Mouse (Mus musculus) embryonic facial prominence, embryonic 15.5 days (tissue): ENCODE measurements around the gene Slit3. TPM values are rescaled to one million over a fixed set of nuclear protein-coding genes. Genes with fewer than 3 reads are reported as not detected.

Experiments
- ATAC-seq: fragments of 200-750 bp; cut with Nextera tagmentation; 2 replicates; pipeline ENCODE4 v1.8.0; 2017; ENCODE audit warnings: low read depth, moderate TSS enrichment; ENCODE audit not compliant: insufficient number of reproducible peaks, low FRiP score, low TSS enrichment
- H3K27ac ChIP-seq: fragments of 300-500 bp; sonication (generic); replicated peaks from 2 replicates; pipeline ENCODE4 v1.5.1; 2015; ENCODE audit warnings: mild to moderate bottlenecking, inconsistent platforms
- H3K27me3 ChIP-seq: fragments of 300-500 bp; sonication (generic); 2 replicates; pipeline ENCODE4 v1.6.1; 2015; ENCODE audit warnings: inconsistent platforms
- H3K36me3 ChIP-seq: fragments of 300-500 bp; sonication (generic); 2 replicates; pipeline ENCODE4 v1.6.1; 2015; ENCODE audit warnings: mild to moderate bottlenecking, inconsistent platforms
- H3K4me1 ChIP-seq: fragments of 300-500 bp; sonication (generic); 2 replicates; pipeline ENCODE4 v1.6.1; 2015; ENCODE audit warnings: inconsistent platforms
- H3K4me2 ChIP-seq: fragments of 300-500 bp; sonication (generic); replicated peaks from 2 replicates; pipeline ENCODE4 v1.6.1; 2015; ENCODE audit warnings: mild to moderate bottlenecking, inconsistent platforms
- H3K4me3 ChIP-seq: fragments of 300-500 bp; sonication (generic); replicated peaks from 2 replicates; pipeline ENCODE4 v1.5.1; 2015; ENCODE audit warnings: mild to moderate bottlenecking, inconsistent platforms
- H3K9ac ChIP-seq: fragments of 300-500 bp; sonication (generic); 2 replicates; pipeline ENCODE4 v1.6.1; 2015; ENCODE audit warnings: inconsistent platforms
- H3K9me3 ChIP-seq: fragments of 300-500 bp; sonication (generic); replicated peaks from 2 replicates; pipeline ENCODE4 v1.6.1; 2016; ENCODE audit warnings: inconsistent platforms
- WGBS: fragments of 180-500 bp; shearing (Covaris S2); methylation state at CpG from one replicate; pipeline ENCODE4 v1.1.7; 2015; 5-methylcytosine and 5-hydroxymethylcytosine counted together
- polyA plus RNA-seq: library from polyadenylated mRNA; unstranded; fragments of >200 nt; fragmentation: Nextera tagmentation; extraction: Ambion mirVana; gene quantifications from 2 replicates; pipeline ENCODE4 v1.2.1, GENCODE M21; 2015

Slit3 gene
- polyA plus RNA-seq, 1 experiment from 2014 or later: 27.6 TPM

DNA sequence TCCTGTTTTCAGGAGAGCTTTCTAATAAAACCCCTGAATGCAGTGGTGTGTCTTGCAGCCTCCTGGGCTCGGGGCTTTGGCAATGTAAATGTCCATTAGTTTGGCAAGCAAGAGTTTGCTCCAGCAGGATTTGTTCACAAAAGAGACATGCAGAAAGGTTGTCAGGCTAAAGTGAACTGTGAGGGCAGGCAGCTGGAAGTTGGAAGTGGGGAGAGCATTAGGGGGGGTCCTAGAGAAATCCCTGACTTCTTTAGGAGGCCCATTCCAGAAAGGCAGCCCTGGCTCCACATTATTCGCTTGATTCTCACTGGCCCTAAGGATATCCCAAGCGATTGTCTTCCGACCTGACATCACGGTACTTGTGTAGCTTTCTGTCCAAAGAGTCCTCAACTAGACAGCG is 285.5 kb downstream of the Slit3 start:
- ATAC-seq: no peak
- Histone ChIP-seq H3K4me1 (peaks cover 18% of the 10 kb centered on the region), H3K9ac (no peak overlapping the region), H3K4me2 (no peak overlapping the region), H3K9me3 (no peaks in the 10 kb centered on the region), H3K36me3 (no peaks in the 10 kb centered on the region), H3K27me3 (no peaks in the 10 kb centered on the region), H3K4me3 (no peak overlapping the region), H3K27ac (no peak overlapping the region)
- WGBS: 57% methylated on average over 6 of the region's 6 CpGs

DNA sequence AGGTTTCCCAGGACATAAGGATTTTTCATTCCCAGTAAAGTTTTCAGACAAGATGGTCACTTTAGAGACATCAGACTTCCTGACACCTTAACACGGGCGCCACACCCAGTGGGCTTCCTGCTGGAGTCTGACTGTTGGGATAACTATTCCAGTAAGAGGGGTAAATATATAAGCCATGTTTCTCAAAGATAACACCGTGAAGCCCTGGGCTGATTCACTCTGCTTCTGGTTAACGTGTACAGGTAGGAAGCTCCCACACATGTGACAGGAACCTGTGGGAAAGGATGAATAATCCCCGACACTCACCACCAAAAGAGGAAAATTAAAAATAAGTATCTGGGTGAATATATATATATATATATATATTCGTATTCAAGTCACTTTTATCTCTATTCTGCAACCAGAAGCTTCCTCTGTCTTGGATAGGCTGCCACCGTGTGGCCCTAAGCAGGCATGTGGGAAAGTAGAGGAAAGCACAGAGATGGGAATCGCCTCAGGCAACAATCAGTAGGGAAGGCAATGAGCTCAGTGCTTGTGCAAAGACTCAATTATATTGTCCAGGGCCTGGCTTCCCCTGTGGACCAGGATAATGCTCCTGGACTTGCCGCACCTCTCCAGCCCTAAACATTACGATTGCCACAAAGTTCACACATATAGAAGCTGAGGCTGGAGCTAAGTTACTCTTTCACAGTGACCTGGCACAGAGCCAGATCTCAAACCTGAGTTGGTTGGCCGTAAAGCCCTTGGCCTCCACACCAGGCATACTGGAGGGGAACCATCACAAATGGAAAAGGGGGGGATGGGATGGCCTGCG is 286.5 kb downstream of the Slit3 start:
- Histone ChIP-seq H3K27ac (no peak overlapping the region), H3K4me1 (peaks cover 18% of the 10 kb centered on the region), H3K27me3 (no peaks in the 10 kb centered on the region), H3K36me3 (no peaks in the 10 kb centered on the region), H3K4me3 (no peak overlapping the region), H3K9me3 (no peaks in the 10 kb centered on the region), H3K4me2 (no peak overlapping the region), H3K9ac (no peak overlapping the region)
- WGBS: 38% methylated on average over 12 of the region's 12 CpGs
- peak; percentile 69; the same call in 1 of the 2 replicates for ATAC-seq

DNA sequence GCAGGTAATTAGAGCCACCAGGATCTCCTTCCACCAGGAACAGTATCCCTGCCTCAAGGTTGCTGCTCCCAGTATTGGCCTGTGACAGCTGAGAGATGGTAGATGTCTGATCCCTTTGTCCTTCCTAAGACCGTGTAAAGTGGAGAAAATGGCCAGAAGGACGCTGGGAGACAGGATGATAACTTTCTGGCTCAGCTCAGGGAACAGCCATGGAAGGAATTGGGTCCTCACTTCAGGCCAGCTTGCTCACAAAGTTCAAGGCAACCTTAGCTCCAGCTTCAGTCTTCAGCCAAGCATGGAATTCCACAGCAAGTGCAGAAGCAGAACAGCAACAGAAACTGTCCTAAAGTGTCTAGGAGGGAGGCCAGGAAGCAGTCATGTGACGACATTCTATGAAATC is 289.4 kb downstream of the Slit3 start:
- H3K4me2 ChIP-seq: no peak overlapping the region
- no peak overlapping the region for H3K4me3 ChIP-seq
- ATAC-seq: no peak
- H3K36me3 ChIP-seq: no peaks in the 10 kb centered on the region
- peaks cover 28% of the 10 kb centered on the region for H3K4me1 ChIP-seq
- WGBS: 76% methylated on average over 3 of the region's 3 CpGs
- H3K9ac ChIP-seq: no peak overlapping the region
- no peak overlapping the region for H3K27ac ChIP-seq
- H3K9me3 ChIP-seq: no peaks in the 10 kb centered on the region
- H3K27me3 ChIP-seq: no peaks in the 10 kb centered on the region

DNA sequence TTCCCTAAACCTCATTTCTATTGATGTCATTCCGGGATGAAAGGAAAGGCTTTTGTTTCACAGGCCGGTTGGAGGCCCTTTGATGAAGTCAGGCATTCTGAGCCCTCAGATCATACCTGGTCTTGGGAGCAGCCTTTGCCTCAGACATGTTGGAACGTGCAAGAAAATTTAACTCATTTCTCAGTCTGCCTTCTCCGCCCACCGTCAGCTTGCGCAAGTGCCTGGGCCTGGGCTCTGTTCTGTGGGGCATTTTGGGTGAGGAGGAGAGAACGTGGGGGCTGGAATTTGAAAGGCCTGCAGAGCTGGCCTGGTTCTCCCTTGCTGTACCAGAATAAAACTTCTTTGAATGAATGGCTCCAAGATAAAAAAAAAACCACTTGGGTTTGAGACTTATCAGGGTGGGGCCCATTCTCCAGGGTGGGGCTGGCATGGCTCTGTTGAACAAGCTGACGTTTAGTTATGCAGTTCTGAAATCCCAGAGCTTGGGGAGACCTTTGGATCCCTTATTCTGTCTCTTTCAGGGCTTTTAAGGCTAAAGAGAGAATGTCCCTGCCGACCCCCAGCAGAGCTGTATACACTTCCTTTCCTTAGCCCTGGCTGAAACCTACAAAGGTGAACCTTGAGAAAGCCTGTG is 294.9 kb downstream of the Slit3 start:
- Histone ChIP-seq H3K4me2 (no peak overlapping the region), H3K36me3 (no peaks in the 10 kb centered on the region), H3K27ac (peak overlapping the region; percentile 78), H3K27me3 (no peaks in the 10 kb centered on the region), H3K9me3 (no peaks in the 10 kb centered on the region), H3K4me3 (no peak overlapping the region), H3K4me1 (peaks cover 48% of the 10 kb centered on the region), H3K9ac (no peak overlapping the region)
- 31% methylated on average over 9 of the region's 9 CpGs for WGBS
- ATAC-seq: no peak

DNA sequence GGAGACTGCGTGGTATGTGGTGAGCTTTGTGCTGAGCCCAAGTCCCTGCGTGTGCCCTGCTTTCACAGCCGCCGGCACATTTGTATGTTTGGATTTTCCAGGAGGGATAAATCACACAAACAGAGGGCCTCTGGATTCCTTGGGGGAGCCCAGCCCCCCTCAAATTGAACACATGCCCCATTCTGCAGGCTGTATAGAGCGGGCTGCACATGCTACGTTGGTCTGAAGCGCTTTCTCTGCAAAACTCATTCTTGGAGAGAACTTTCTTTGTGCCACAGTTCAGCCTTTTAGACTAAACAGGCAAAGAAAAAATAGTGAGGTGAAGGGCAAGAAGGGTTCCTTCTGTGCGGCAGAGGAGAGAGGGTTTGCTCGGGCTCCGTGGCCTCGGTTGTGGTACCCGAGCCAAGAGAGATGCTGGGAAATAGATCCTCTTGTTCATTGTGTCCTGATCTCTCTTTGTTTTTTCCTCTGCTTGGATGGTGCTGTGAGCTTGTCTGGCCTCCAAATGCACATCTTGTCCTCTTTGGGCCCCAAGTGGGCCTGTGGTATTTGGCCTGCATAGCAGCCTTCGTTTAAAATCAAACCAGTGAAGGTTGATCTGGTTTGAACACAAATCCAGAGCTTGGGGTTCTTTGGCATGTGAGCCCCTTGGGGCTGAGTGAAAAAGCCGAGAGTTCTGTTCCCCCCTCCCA is 295.5 kb downstream of the Slit3 start:
- Histone ChIP-seq H3K9ac (no peak overlapping the region), H3K9me3 (no peaks in the 10 kb centered on the region), H3K27me3 (no peaks in the 10 kb centered on the region), H3K27ac (peak overlapping the region; percentile 78), H3K4me1 (peaks cover 48% of the 10 kb centered on the region), H3K36me3 (no peaks in the 10 kb centered on the region), H3K4me3 (no peak overlapping the region), H3K4me2 (no peak overlapping the region)
- 34% methylated on average over 14 of the region's 14 CpGs for WGBS
- ATAC-seq: no peak

DNA sequence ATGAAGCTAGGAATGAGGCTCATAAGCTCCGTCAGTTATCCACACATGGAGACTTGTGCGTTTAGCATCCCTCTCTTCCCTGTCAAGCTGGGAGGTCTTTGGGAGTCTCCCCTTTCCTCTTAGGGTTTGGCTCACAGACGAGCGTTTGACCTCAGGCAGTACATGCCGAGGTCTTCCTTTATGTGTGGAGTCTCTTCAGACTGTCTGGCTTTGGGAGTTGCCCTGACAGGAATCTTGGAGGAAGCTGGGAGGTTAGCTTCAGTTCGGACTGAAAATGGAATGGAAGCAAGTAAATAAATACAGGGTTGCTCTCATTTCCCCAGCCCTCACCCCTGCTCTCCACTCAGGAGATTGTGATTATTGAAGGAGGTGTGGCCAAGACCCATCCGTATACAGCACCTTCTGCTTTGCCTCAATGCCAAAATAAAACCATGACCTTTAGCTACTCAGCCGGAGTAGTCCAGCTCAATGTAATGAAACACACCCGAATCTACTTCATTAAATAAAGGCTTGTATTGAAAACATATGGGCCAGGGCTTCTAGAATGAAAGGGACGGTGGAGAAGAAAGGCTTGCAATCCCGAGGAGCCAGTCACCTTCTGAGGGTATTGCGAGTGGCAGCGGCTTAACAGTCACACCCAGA is 297.0 kb downstream of the Slit3 start:
- Histone ChIP-seq H3K27ac (no peak overlapping the region), H3K4me3 (no peak overlapping the region), H3K4me2 (no peak overlapping the region), H3K9ac (no peak overlapping the region), H3K4me1 (peaks cover 48% of the 10 kb centered on the region), H3K9me3 (no peaks in the 10 kb centered on the region), H3K36me3 (no peaks in the 10 kb centered on the region), H3K27me3 (no peaks in the 10 kb centered on the region)
- WGBS: 14% methylated on average over 13 of the region's 13 CpGs
- peak; percentile 32; the same call in 1 of the 2 replicates for ATAC-seq

DNA sequence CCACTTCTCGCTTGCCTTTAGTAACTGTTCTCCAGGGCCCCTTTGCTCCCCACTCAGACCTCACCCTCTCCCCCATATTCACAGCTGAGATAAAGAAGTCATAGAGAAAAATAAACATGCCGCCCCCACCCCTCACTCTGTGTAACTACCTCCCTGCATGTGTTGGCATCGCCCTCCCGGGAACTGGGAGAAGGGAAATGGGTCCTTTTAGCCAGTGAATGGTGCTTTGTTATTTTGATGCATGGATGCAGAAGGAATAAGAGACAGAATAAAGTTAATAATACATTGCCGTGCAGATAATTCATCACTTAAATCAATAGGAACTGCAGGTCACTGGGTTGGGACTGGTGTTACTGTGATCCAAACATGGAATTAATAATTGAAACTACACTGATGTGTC is 298.0 kb downstream of the Slit3 start:
- Histone ChIP-seq H3K9ac (no peak overlapping the region), H3K9me3 (no peaks in the 10 kb centered on the region), H3K27ac (no peak overlapping the region), H3K4me1 (peaks cover 48% of the 10 kb centered on the region), H3K4me3 (no peak overlapping the region), H3K36me3 (no peaks in the 10 kb centered on the region), H3K27me3 (no peaks in the 10 kb centered on the region), H3K4me2 (no peak overlapping the region)
- WGBS: 78% methylated on average over 5 of the region's 5 CpGs
- no peak for ATAC-seq

DNA sequence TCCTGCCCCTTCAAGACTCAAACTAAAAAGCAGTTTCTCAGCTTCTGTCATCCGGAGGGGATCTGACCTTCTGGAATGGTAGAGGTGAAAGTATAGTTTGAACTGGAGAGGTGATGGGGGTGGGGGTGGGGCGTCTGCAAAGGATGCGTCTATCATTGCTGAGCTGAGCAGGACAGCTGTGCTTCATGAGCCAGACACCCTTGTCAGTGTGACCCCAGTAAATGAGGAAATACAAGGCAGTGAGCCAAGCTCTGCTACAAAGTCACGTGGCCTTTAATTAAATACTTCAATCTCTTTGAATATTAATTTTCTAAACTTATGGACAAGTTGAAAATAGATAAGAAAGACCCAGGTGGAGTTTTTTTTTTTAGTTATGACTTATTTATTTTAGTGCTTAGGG is 300.7 kb downstream of the Slit3 start:
- no peaks in the 10 kb centered on the region for H3K36me3 ChIP-seq
- H3K9ac ChIP-seq: no peak overlapping the region
- no peaks in the 10 kb centered on the region for H3K9me3 ChIP-seq
- H3K27me3 ChIP-seq: no peaks in the 10 kb centered on the region
- ATAC-seq: no peak
- no peak overlapping the region for H3K4me3 ChIP-seq
- no peak overlapping the region for H3K27ac ChIP-seq
- WGBS: 52% methylated on average over 4 of the region's 4 CpGs
- no peak overlapping the region for H3K4me2 ChIP-seq
- peaks cover 25% of the 10 kb centered on the region for H3K4me1 ChIP-seq

DNA sequence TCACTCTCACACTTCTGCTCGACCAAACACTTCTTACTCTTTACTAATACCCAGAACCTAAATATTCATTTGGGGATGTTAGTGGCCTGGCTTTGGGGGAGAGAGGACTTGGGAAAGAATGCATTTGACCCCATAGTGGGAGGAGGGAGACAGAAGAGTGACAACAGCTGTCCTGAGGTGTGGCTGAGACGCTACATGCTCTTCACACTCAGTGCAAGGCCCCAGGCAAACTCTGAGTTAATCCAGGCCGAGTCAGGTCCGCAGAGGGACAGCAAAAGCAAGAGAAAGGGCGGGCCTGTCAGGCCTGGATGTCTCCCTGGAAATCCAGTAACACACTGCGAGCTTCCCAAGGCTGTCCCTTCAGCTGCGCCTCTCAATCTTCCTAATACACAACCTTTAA is 307.0 kb downstream of the Slit3 start:
- H3K4me3 ChIP-seq: no peak overlapping the region
- H3K9ac ChIP-seq: no peak overlapping the region
- no peaks in the 10 kb centered on the region for H3K9me3 ChIP-seq
- no peak overlapping the region for H3K27ac ChIP-seq
- ATAC-seq: no peak
- H3K4me1 ChIP-seq: no peaks in the 10 kb centered on the region
- H3K4me2 ChIP-seq: no peak overlapping the region
- 52% methylated on average over 7 of the region's 7 CpGs for WGBS
- no peaks in the 10 kb centered on the region for H3K27me3 ChIP-seq
- no peaks in the 10 kb centered on the region for H3K36me3 ChIP-seq

DNA sequence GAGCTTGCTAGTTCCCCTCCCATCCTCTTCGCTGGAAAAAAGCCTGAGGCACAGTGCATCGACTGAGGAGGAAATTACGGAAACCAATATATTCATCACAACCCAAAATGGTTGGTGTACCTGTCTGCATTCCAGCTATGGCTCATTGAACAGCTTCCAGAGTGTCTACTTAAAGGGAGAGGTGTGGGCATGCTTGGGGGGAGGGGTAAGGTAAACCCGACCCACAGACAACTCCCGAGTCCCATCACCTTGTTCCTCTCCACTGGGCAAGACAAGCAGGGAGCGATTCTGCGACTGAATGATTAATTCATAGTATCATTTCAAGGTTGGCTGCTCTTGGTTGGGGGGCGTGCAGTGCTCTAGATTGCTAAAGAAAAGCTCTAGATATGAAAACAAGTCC is 310.1 kb downstream of the Slit3 start:
- no peaks in the 10 kb centered on the region for H3K27me3 ChIP-seq
- H3K4me3 ChIP-seq: no peak overlapping the region
- no peak overlapping the region for H3K4me2 ChIP-seq
- WGBS: 69% methylated on average over 8 of the region's 8 CpGs
- H3K9ac ChIP-seq: no peak overlapping the region
- no peak for ATAC-seq
- H3K4me1 ChIP-seq: no peaks in the 10 kb centered on the region
- H3K36me3 ChIP-seq: no peaks in the 10 kb centered on the region
- no peak overlapping the region for H3K27ac ChIP-seq
- no peaks in the 10 kb centered on the region for H3K9me3 ChIP-seq

DNA sequence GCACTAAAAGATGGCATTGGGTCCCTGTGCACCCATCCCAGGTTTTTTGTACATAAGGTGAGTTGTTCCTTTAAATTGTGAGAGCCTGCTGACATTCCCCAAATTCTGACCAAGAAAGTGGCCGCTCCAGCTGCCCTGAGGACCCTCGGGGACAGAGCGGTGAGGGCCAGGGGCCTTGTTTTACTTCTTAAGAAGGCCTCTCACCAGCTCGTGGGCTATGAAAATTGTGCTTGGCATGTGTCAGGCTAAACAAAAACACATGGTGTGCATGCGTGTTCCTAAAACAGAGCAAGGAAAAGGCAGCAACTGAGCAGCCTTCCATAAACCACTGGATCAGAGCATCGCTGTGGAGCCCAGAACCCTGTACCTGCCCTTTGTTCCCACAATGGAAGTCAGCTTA is 316.5 kb downstream of the Slit3 start:
- no peak for ATAC-seq
- Histone ChIP-seq H3K27me3 (no peaks in the 10 kb centered on the region), H3K27ac (no peak overlapping the region), H3K9ac (no peak overlapping the region), H3K4me3 (no peak overlapping the region), H3K9me3 (no peaks in the 10 kb centered on the region), H3K4me1 (no peaks in the 10 kb centered on the region; the same call in 1 of the 2 replicates), H3K4me2 (no peak overlapping the region), H3K36me3 (no peaks in the 10 kb centered on the region)
- 38% methylated on average over 6 of the region's 6 CpGs for WGBS
